Mouse (Mus musculus) urinary bladder, adult 18-20 months (tissue): Measurements from ENCODE around the gene Olfr137.

Experiments
- DNase-seq, 2 experiments: peaks; one replicate each; pipeline ENCODE4 v3.0.0; 2022; ENCODE audit warnings: low spot score in 2 of 2, mixed read lengths in 2 of 2

Olfr137 gene

DNA sequence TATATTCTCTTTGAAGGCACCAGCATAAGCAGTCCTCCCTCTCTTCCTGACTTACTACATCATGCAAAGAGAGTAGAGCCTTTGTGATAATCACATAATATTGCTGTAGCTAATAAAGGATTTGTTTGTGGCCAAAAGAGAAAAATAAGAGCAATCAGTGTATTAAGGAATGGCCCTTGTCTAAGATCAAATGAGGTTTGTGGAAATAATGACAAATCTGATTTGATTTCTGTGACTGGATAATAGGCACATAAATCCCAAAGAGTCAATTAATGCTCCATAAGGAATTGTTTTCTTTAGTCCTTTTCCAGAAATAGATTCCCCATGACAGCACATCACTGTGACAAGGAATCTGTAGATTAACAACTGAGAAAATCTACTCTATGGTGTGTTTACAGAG lies at the start of gene Olfr137:
Olfr137 (minus strand) TSS at position 101 of the 400 bp plus-strand sequence.
- DNase-seq, result no peak

DNA sequence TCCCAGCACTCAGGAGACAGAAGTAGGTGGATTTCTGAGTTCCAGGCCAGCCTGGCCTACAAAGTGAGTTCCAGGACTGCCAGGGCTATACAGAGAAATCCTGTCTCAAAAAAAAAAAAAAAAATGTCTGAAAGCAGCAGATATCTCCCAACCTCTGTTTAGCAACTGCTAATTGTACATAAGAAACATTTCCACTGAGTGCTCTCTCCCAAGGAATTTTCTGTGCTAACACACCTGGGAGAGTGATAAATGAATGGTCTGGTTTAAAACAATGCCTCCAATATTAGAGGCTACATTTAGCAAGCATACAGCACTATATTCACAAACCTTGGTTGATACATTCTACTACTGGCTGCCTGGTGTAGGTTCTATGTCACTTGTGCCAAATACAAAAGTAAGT lies 22.2 kb upstream of the Olfr137 start, which contains the start of gene Olfr136:
Olfr136 (plus strand) TSS at position 301 of the 400 bp plus-strand sequence.
- no peak for DNase-seq

DNA sequence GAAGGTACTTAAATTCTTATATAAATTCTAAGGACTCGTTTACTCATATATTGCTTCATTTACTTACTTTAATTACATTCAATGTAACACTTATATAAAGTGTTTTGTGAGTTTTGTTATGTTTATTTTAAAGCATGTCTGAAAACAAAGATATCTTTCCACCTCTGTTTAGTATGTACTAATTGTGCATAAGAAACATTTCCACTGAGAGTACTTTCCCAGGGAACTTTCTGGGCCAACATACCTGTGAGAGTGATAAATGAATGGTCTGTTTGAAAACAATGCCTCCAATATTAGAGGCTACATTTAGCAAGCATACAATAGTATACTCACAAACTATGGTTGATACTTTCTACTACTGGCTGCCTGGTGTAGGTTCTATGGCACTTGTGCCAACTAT lies 46.6 kb downstream of the Olfr137 start, which contains the start of gene Olfr138:
Olfr138 (plus strand) TSS at position 301 of the 400 bp plus-strand sequence.
- DNase-seq, result no peak
